Mouse (Mus musculus) stomach, postnatal 0 days (tissue): ENCODE measurements at regions not wholly inside any gene's neighbourhood (a gene's known extent, or its start where the extent isn't known, plus 50 kb on each side); places are given as distances from the start of the nearest gene placed in this dataset.

Experiments
- CTCF ChIP-seq: IDR thresholded peaks from 2 replicates; pipeline ENCODE4 v1.5.1; 2016; ENCODE audit warnings: antibody characterized with exemption, low read depth, mild to moderate bottlenecking, moderate library complexity
- EP300 ChIP-seq: optimal IDR thresholded peaks from 2 replicates; pipeline ENCODE3; 2016; ENCODE audit warnings: antibody characterized with exemption

- TF ChIP-seq CTCF: no peak
- no peak for TF ChIP-seq EP300
Observed at GRCm38 (mm10) chr8:91948173-91948940, 146.5 kb upstream of the Irx3 start.
